Mouse (Mus musculus) liver, embryonic 12.5 days (tissue): ENCODE results near the gene Phactr2. TPM values are rescaled to one million over a fixed set of nuclear protein-coding genes. Genes with fewer than 3 reads are reported as not detected.

ENCODE experiments used
- ATAC-seq: fragments of 200-750 bp; cut with Nextera tagmentation; 2 replicates; pipeline ENCODE4 v1.8.0; 2017; ENCODE audit warnings: moderate number of reproducible peaks, mild to moderate bottlenecking, moderate library complexity
- H3K27ac ChIP-seq: fragments of 300-500 bp; sonication (generic); 2 replicates; pipeline ENCODE4 v1.5.1; 2016; ENCODE audit warnings: mild to moderate bottlenecking
- H3K27me3 ChIP-seq: fragments of 300-500 bp; sonication (generic); replicated peaks from 2 replicates; pipeline ENCODE4 v1.6.1; 2016; ENCODE audit warnings: mild to moderate bottlenecking, moderate library complexity
- H3K36me3 ChIP-seq: fragments of 300-500 bp; sonication (generic); 2 replicates; pipeline ENCODE4 v1.6.1; 2016; ENCODE audit warnings: mild to moderate bottlenecking, moderate library complexity
- H3K4me1 ChIP-seq: fragments of 300-500 bp; sonication (generic); 2 replicates; pipeline ENCODE4 v1.6.1; 2016
- H3K4me2 ChIP-seq: fragments of 300-500 bp; sonication (generic); 2 replicates; pipeline ENCODE4 v1.6.1; 2016; ENCODE audit warnings: mild to moderate bottlenecking, moderate library complexity
- H3K4me3 ChIP-seq: fragments of 300-500 bp; sonication (generic); 2 replicates; pipeline ENCODE4 v1.5.1; 2016; ENCODE audit warnings: mild to moderate bottlenecking, moderate library complexity
- H3K9ac ChIP-seq: fragments of 300-500 bp; sonication (generic); 2 replicates; pipeline ENCODE4 v1.6.1; 2016; ENCODE audit warnings: mild to moderate bottlenecking, moderate library complexity
- H3K9me3 ChIP-seq: fragments of 300-500 bp; sonication (generic); replicated peaks from 2 replicates; pipeline ENCODE4 v1.6.1; 2016; ENCODE audit warnings: mild to moderate bottlenecking, moderate library complexity
- WGBS: fragments of 180-500 bp; shearing (Covaris S2); methylation state at CpG from one replicate; pipeline ENCODE4 v1.1.7; 2016; ENCODE audit not compliant: insufficient replicate concordance; 5-methylcytosine and 5-hydroxymethylcytosine counted together
- polyA plus RNA-seq: library from polyadenylated mRNA; unstranded; fragments of >200 nt; fragmentation: Nextera tagmentation; extraction: Ambion mirVana; gene quantifications from 2 replicates; pipeline ENCODE4 v1.2.1, GENCODE M21; 2016

The Phactr2 gene
- polyA plus RNA-seq, 1 experiment from 2014 or later, result 10.4 TPM

DNA sequence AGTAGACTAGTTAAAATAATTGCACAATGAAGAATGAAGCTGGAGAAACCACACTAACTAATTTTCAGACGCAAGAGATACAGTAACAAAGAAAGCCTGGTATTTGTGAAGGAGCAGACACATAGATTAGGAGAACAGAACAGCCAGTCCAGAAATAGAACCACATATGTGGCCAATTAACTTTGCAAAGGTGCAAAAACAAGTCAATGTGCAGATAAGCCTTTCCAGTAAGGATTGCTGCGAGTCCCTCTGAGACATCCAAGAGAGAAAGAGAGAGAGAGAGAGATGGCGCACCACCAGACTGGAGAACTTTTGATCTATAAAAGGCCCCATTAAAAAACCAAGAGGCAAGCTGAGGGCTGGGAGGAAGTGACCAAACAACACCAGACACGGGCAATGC lies 190.8 kb downstream of the Phactr2 start:
- no peaks in the 10 kb centered on the region for H3K4me1 ChIP-seq
- H3K9ac ChIP-seq, result no peak overlapping the region
- 70% methylated on average over 4 of the region's 4 CpGs for WGBS
- no peak overlapping the region for H3K27ac ChIP-seq
- H3K4me2 ChIP-seq, result no peak overlapping the region
- H3K27me3 ChIP-seq, result no peaks in the 10 kb centered on the region
- no peak overlapping the region for H3K4me3 ChIP-seq
- H3K9me3 ChIP-seq, result no peaks in the 10 kb centered on the region
- no peaks in the 10 kb centered on the region for H3K36me3 ChIP-seq
- no peak for ATAC-seq

DNA sequence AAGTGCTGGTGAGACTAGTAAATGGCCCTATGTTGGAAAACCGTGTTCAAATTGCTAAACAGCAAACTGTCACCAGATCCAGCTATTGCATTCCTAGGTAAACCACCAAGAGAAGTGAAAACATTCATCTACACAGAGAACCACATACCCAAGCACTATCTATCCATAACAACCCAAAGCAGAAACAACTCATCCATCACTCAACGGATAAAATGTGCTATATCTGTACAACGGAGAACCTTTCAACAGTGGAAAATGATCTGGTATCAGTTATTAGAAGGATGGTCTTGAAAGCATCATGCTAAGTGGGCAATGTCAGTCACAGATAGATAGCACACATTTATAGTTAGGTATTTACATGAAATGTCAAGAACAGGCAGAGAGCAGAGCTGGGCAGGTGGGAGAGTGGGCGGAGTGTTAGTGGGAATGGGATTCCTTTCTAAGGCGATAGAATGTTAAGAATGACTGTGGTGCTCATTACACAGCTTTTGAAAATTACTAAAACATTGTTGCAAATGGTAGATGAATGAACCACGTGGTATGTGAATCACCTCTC lies 193.8 kb downstream of the Phactr2 start:
- 61% methylated on average over 6 of the region's 6 CpGs for WGBS
- no peaks in the 10 kb centered on the region for H3K9me3 ChIP-seq
- no peak overlapping the region for H3K9ac ChIP-seq
- no peaks in the 10 kb centered on the region for H3K4me1 ChIP-seq
- ATAC-seq, result no peak
- no peak overlapping the region for H3K4me2 ChIP-seq
- no peaks in the 10 kb centered on the region for H3K36me3 ChIP-seq
- no peaks in the 10 kb centered on the region for H3K27me3 ChIP-seq
- no peak overlapping the region for H3K4me3 ChIP-seq
- H3K27ac ChIP-seq, result no peak overlapping the region

DNA sequence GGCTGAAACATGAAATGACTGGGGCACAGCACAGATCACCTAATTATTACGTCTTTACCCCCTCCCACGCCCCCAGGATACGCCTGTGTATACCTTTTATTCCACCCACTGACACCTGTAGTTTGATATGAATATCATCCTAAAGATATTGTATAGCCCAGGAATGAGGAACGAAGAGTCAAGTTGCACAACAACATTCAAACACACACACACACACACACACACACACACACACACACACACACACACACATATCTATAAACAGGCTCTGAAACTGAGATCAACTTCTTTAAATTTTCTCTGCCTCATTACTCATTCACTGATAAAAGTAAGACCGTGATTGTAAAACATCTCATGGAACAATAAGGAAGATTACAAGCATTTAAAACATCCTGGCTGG lies 197.9 kb downstream of the Phactr2 start:
- Histone ChIP-seq H3K9me3 (no peaks in the 10 kb centered on the region), H3K36me3 (no peaks in the 10 kb centered on the region), H3K9ac (no peak overlapping the region)

DNA sequence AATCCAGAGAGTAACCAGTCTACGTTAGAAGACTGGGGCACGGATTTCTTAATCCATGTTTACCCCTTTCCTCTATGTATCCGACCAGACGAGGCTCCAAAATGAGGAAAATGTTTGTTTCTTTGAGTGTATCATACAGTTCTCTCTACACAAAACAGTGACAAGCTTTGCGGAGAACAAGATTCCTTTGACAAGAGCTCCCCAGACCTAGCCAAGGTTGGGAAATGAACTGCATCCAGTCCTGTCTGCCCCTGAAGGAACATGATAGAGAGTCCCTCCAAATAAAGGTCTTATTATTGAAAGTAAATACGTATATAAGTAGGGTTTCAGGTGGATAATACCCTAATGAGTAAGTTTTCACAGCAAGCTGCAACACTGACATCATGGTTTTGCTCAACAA lies 199.1 kb downstream of the Phactr2 start:
- no peaks in the 10 kb centered on the region for H3K4me1 ChIP-seq
- H3K27ac ChIP-seq, result no peak overlapping the region
- no peak overlapping the region for H3K4me2 ChIP-seq
- no peaks in the 10 kb centered on the region for H3K27me3 ChIP-seq
- H3K4me3 ChIP-seq, result no peak overlapping the region
- ATAC-seq, result no peak
- WGBS, result 69% methylated on average over 6 of the region's 6 CpGs
- no peak overlapping the region for H3K9ac ChIP-seq
- H3K9me3 ChIP-seq, result no peaks in the 10 kb centered on the region
- no peaks in the 10 kb centered on the region for H3K36me3 ChIP-seq

More for the DNA sequence above, 197.9 kb downstream of the Phactr2 start:
- 74% methylated on average over 5 of the region's 5 CpGs for WGBS
- H3K4me3 ChIP-seq, result no peak overlapping the region
- no peak for ATAC-seq
- H3K4me1 ChIP-seq, result no peaks in the 10 kb centered on the region
- H3K4me2 ChIP-seq, result no peak overlapping the region
- no peak overlapping the region for H3K27ac ChIP-seq
- no peaks in the 10 kb centered on the region for H3K27me3 ChIP-seq

DNA sequence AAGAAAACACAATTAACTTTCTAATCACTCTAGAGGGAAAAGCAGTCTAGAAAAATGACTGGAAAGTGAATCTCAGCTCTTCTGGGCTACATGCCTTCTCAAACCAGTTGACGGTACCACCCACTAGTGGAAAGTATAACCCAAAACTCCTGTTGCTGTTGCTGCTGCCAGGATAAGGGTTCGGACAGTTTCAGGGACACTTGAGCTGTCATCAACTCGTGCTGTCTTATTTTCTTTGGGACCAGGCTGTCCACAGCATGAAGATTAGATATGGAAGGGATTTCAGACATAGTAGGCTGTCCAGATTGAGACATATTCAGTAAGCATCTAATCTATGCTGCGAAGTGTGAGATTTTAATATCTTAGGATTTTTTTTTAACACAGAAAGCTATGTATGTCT lies 199.5 kb downstream of the Phactr2 start:
- no peak overlapping the region for H3K27ac ChIP-seq

DNA sequence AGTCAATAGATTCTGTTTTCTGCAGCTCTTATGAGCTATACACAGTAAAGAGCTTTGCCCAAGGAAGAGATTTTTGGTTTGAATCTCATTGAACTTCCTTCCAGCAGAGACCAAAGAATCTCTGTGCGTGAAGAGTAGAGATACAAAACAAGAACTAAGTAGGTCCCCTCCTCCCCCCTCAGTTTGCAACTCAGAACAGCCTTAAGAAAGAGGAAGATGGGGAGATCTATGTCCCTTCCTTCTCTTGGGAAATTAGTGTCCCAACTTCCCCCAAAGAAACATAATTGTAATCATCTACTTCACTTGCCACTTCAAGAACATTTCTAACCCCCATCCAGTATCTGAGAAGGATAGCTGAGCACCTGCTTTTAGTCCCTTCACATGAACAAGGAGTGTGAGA lies 200.5 kb downstream of the Phactr2 start:
- H3K9me3 ChIP-seq, result no peaks in the 10 kb centered on the region
- no peaks in the 10 kb centered on the region for H3K36me3 ChIP-seq
- no peaks in the 10 kb centered on the region for H3K4me1 ChIP-seq
- H3K4me2 ChIP-seq, result no peak overlapping the region
- no peaks in the 10 kb centered on the region for H3K27me3 ChIP-seq
- ATAC-seq, result no peak
- no peak overlapping the region for H3K27ac ChIP-seq
- 21% methylated on average over 1 of the region's 1 CpGs for WGBS
- H3K9ac ChIP-seq, result no peak overlapping the region
- H3K4me3 ChIP-seq, result no peak overlapping the region

More for the DNA sequence above, 199.5 kb downstream of the Phactr2 start:
- no peaks in the 10 kb centered on the region for H3K27me3 ChIP-seq
- H3K9ac ChIP-seq, result no peak overlapping the region
- no peaks in the 10 kb centered on the region for H3K9me3 ChIP-seq
- no peak overlapping the region for H3K4me2 ChIP-seq
- H3K4me1 ChIP-seq, result no peaks in the 10 kb centered on the region
- no peak overlapping the region for H3K4me3 ChIP-seq
- 64% methylated on average over 4 of the region's 4 CpGs for WGBS
- H3K36me3 ChIP-seq, result no peaks in the 10 kb centered on the region
- no peak for ATAC-seq

DNA sequence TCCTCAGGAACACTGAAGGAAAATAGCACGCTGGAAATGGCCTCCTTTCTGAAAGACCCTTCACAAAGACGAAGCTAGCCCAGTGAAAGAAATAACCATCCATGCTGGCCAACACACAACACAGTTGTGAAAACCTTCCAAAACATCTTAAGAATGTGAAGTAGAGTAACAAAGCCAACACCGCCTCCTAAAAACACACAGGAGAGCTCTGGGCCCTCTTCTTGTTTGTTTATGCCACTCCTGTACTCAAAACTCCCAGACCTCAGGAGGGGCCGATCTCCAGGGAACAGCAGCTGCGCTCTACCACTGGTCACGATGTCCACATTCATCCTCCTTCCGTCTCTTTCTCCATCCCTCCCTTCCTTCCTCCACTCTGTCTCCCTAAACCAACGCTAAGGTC lies 202.5 kb downstream of the Phactr2 start:
- H3K4me1 ChIP-seq, result no peaks in the 10 kb centered on the region
- H3K9me3 ChIP-seq, result no peaks in the 10 kb centered on the region
- no peak overlapping the region for H3K9ac ChIP-seq
- no peak overlapping the region for H3K4me2 ChIP-seq
- no peak for ATAC-seq
- H3K27me3 ChIP-seq, result no peaks in the 10 kb centered on the region
- no peaks in the 10 kb centered on the region for H3K36me3 ChIP-seq
- H3K4me3 ChIP-seq, result no peak overlapping the region
- WGBS, result 84% methylated on average over 8 of the region's 8 CpGs
- no peak overlapping the region for H3K27ac ChIP-seq

DNA sequence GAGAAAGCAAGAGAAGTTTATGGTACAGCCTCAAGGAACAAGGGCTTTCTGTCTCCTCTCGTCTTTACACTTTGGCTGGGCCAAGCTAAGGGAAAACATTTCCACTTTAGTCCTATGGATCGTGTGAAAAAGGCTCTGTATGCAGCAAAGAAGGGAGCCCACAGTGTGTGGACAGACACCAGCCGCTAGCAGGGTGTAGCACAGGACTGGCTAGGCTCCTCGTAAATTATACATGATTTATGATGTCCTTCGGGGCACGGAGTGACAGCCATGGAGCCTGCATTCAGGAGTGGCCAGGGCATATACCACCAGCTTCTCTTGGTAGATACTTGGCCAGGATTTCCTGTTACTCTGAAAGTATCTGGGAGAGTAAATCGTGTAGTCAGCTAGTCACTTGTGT lies 203.1 kb downstream of the Phactr2 start:
- Histone ChIP-seq H3K27me3 (no peaks in the 10 kb centered on the region), H3K4me2 (no peak overlapping the region), H3K4me1 (no peaks in the 10 kb centered on the region), H3K27ac (no peak overlapping the region), H3K36me3 (no peaks in the 10 kb centered on the region), H3K9me3 (no peaks in the 10 kb centered on the region), H3K9ac (no peak overlapping the region), H3K4me3 (no peak overlapping the region)
- ATAC-seq, result no peak
- 67% methylated on average over 7 of the region's 7 CpGs for WGBS

DNA sequence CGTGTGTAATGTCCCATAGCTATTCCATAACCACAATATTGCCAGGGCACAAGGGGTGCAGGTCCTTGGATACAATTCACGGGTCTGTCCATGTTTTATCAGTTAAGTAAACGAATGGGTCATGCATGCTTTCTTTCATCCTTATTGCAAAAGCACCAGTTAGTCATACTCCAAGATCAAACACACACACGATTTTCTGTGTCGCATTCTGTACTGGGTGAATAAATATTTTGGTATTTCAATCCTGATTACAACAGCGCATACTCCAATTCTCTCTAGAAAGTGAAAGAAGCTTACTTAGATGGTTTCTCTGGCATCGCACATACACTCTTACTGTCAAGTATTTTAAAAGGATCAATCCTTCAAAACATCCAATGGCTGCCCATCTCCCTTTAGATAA lies 203.9 kb downstream of the Phactr2 start:
- Histone ChIP-seq H3K4me2 (no peak overlapping the region), H3K9ac (no peak overlapping the region), H3K36me3 (no peaks in the 10 kb centered on the region), H3K4me3 (no peak overlapping the region), H3K27ac (no peak overlapping the region), H3K9me3 (no peaks in the 10 kb centered on the region), H3K4me1 (no peaks in the 10 kb centered on the region), H3K27me3 (no peaks in the 10 kb centered on the region)
- ATAC-seq, result no peak
- WGBS, result 73% methylated on average over 7 of the region's 7 CpGs

DNA sequence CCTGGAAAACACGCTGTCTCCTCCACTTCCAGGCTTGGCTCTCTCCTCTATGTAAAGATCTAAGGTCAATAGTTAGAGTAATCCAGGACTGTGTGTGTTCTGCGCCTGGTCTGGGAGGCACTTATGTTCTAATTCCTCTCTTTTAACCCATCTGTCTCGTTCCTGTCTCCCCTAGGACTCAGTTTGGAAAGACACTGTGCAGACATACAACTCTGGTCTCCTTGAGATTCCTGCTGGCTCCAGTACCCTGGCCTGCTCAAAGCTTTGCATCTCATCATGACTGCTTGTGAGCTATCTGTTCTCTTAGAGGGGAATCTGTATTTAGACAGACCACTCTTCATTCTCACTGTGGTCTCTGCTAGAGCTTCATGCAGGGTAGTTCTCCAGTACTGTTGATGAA lies 215.0 kb downstream of the Phactr2 start:
- no peaks in the 10 kb centered on the region for H3K4me1 ChIP-seq
- no peak overlapping the region for H3K4me2 ChIP-seq
- no peaks in the 10 kb centered on the region for H3K9me3 ChIP-seq
- no peaks in the 10 kb centered on the region for H3K27me3 ChIP-seq
- no peak for ATAC-seq
- H3K36me3 ChIP-seq, result no peaks in the 10 kb centered on the region
- H3K27ac ChIP-seq, result no peak overlapping the region
- no peak overlapping the region for H3K4me3 ChIP-seq
- H3K9ac ChIP-seq, result no peak overlapping the region
- 66% methylated on average over 3 of the region's 3 CpGs for whole genome bisulfite sequencing

DNA sequence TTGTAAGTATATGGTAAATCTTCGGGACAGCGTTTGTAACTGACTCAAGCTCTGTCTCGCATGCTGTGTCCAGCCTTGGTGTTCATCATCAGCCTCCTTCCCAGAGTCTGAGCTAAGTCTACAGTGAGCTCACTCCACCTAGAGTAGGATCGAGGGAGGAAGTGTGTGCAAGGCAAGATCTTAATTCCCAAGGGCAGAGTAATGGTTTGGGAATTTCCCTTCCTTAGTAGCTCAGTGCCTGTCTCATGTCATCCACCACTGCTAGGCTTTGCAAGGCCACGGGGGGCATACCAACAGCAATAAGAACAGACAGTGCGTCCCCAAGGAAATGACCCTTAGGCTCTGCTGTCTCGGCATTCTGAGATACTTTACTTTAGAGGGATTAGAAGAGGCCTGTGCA lies 218.0 kb downstream of the Phactr2 start:
- peaks cover 9% of the 10 kb centered on the region for H3K36me3 ChIP-seq
- H3K27me3 ChIP-seq, result no peaks in the 10 kb centered on the region
- no peak overlapping the region for H3K4me2 ChIP-seq
- ATAC-seq, result no peak
- H3K9me3 ChIP-seq, result no peaks in the 10 kb centered on the region
- no peak overlapping the region for H3K27ac ChIP-seq
- no peaks in the 10 kb centered on the region for H3K4me1 ChIP-seq
- no peak overlapping the region for H3K9ac ChIP-seq
- no peak overlapping the region for H3K4me3 ChIP-seq
- WGBS, result 67% methylated on average over 7 of the region's 7 CpGs

DNA sequence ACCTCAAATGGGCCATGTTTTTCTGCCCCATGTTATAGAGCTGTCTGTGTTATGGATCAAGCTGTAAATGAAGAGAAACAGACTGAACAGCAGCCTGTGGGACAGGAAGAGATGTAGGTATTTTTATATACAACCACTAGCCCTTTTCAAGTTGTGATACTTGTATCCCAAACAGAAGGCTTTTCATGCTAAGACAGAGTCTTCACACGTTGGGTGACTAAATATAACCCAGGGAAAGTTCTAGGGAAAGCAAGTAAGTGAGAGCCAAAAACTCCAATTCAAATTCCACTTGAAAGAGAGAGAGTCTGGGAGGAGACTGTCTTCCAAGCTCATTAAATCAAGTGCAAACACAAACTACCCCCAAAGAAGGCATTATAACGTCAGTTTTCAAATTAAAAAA lies 223.9 kb downstream of the Phactr2 start:
- H3K9ac ChIP-seq, result no peak overlapping the region
- no peaks in the 10 kb centered on the region for H3K9me3 ChIP-seq
- H3K4me2 ChIP-seq, result no peak overlapping the region
- ATAC-seq, result no peak
- no peak overlapping the region for H3K27ac ChIP-seq
- no peaks in the 10 kb centered on the region for H3K4me1 ChIP-seq
- H3K27me3 ChIP-seq, result no peaks in the 10 kb centered on the region
- 58% methylated on average over 2 of the region's 2 CpGs for WGBS
- H3K4me3 ChIP-seq, result no peak overlapping the region
- peaks cover 16% of the 10 kb centered on the region for H3K36me3 ChIP-seq

DNA sequence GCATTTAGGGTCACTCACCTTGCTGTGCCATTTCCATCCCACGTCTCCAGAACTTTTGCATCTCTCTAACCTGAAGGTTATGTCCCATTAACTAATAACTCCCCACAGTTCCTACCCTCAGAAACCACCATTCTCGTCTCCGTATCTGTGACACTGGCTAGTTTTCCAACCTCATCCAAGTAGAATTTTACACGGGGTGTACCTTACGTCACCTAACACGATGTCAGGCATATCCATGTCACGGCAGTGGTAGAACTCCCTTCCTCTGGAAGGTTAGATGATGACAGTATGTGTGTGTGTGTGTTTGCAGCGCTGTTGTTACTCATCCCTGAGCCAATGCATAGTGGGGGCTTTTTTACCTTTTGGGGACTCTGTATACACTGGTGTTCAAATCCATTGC lies 225.1 kb downstream of the Phactr2 start:
- H3K27ac ChIP-seq, result no peak overlapping the region
- peaks cover 18% of the 10 kb centered on the region for H3K36me3 ChIP-seq
- WGBS, result 80% methylated on average over 8 of the region's 8 CpGs
- H3K9ac ChIP-seq, result no peak overlapping the region
- H3K4me1 ChIP-seq, result no peaks in the 10 kb centered on the region
- H3K4me3 ChIP-seq, result no peak overlapping the region
- H3K9me3 ChIP-seq, result no peaks in the 10 kb centered on the region
- no peak overlapping the region for H3K4me2 ChIP-seq
- H3K27me3 ChIP-seq, result no peaks in the 10 kb centered on the region
- ATAC-seq, result no peak
